Mouse (Mus musculus): Measurements from ENCODE around the gene Irf8. TPM values are rescaled to one million over a fixed set of nuclear protein-coding genes. Genes with fewer than 3 reads are reported as not detected.

Gene Irf8
- 3.6 and 3.9 TPM in 2 replicates for polyA plus RNA-seq (2014; fragmentation: Nextera tagmentation; extraction: Ambion mirVana)

DNA sequence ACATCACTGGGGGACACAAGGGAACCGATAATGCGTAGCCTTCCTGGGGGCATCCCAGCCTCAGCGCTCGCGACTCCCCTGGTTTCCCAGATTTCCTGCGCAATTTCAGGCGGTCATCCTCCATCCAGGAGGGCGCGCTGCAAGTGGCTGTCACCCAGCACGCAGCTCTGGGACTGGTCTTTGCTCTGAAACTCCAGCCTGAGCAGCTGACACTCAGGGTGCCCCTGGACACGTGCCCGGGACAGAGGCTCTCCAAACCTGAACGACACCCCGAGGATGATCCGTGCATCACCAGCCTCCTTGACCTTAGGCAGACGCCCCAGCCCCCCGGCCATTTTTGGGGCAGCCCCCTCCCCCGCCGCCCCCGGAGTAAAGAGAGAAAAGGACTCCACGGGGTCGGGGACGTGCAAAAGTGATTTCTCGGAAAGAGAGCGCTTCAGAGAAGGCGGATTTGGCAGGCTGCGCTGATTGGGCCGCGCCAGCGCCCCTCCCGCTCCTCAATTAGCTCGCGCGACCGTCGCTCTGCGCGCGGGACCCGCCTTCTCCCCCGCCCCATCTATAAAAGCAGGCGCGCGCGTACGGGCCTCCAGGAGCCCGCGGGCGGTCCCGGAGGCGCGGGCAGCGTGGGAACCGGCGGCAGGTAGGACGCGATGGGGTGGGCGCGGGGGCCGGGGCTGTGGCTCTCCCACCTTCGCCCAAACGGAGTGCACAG, at the start of gene Irf8:
Gene Irf8 (plus strand): TSS at position 589 of the 712 bp plus-strand sequence.
- Histone ChIP-seq H3K27me3 (ENCODE audit: control insufficient read depth, insufficient read depth, low read length) (peaks cover 22% of the 10 kb centered on the region), H3K4me1 (replicated peaks; ENCODE audit: control insufficient read depth, insufficient read depth, low read length) (peaks cover 6% of the 10 kb centered on the region; the same call in 1 of the 2 replicates), H3K4me2 (replicated peaks; ENCODE audit: low read depth, low read length) (peak within 1 kb of the TSS; percentile 93), H3K36me3 (ENCODE audit: control insufficient read depth, insufficient read depth, low read length) (no peaks in the 10 kb centered on the region), H3K27ac (ENCODE audit: low read depth, low read length) (no peak within 1 kb of the TSS), H3K9me3 (ENCODE audit: control insufficient read depth, low read length) (no peaks in the 10 kb centered on the region), H3K4me3 (ENCODE audit: low read depth, low read length) (peak within 1 kb of the TSS; percentile 45), H3K9ac (ENCODE audit: low read depth, low read length) (peak within 1 kb of the TSS; percentile 40)
- DNase-seq (ENCODE audit: low spot score): peak; percentile 87
- peak; percentile 84 for ATAC-seq (ENCODE audit: low FRiP score)
- 2% methylated on average over 50 of the region's 62 CpGs for WGBS

DNA sequence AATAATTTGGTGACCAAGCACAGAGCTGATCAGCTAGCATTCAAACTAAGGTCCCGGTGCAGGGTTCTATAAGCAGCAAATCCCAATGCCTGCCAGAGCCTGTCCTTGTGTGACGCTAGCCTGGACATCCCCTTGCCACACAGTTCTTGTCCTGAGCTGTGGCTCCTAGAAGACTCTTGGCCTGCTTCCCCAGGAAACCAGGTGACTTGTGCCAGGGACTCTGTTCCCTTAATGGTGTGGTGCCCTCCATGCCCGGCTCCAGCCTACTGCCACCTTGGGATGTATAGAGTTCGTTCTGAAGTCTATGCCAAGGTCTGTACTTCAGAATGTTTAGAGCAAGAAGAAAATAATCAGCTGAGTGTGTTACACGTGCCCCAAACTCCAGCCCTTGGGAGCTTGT, 49.6 kb upstream of the Irf8 start:
- DNase-seq (ENCODE audit: low spot score): no peak

DNA sequence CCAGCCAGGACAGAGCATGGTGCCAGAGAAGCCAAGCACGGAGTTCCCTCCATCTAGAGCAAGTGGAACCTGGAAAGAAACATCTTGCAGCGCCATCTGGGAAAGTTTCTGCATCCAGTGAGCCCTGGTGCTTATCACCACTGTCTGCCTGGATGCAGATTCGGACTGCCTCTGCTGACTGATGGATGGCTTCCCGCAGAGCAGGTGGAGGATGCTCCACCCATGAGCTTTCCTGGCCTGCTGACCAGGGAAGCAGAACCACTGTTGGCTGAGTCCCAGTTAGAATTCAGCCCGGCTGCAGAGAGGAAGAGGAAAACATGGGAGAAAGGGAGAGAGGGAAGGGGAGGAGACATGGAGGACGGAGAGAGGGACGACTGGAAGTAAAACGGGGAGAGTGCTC, 48.4 kb upstream of the Irf8 start:
- Histone ChIP-seq H3K4me1 (replicated peaks; ENCODE audit: control insufficient read depth, insufficient read depth, low read length) (no peaks in the 10 kb centered on the region), H3K36me3 (ENCODE audit: control insufficient read depth, insufficient read depth, low read length) (no peaks in the 10 kb centered on the region), H3K27ac (ENCODE audit: low read depth, low read length) (no peak overlapping the region), H3K4me2 (replicated peaks; ENCODE audit: low read depth, low read length) (no peak overlapping the region), H3K9ac (ENCODE audit: low read depth, low read length) (no peak overlapping the region), H3K27me3 (ENCODE audit: control insufficient read depth, insufficient read depth, low read length) (no peaks in the 10 kb centered on the region), H3K4me3 (ENCODE audit: low read depth, low read length) (no peak overlapping the region), H3K9me3 (ENCODE audit: control insufficient read depth, low read length) (no peaks in the 10 kb centered on the region)
- DNase-seq (ENCODE audit: low spot score): no peak
- ATAC-seq (ENCODE audit: low FRiP score): no peak
- WGBS: 72% methylated on average over 8 of the region's 8 CpGs

More for the DNA sequence above, 49.6 kb upstream of the Irf8 start:
- no peak for ATAC-seq (ENCODE audit: low FRiP score)
- no peak overlapping the region for H3K4me3 ChIP-seq (ENCODE audit: low read depth, low read length)
- no peak overlapping the region for H3K4me2 ChIP-seq (replicated peaks; ENCODE audit: low read depth, low read length)
- H3K27ac ChIP-seq (ENCODE audit: low read depth, low read length): no peak overlapping the region
- no peaks in the 10 kb centered on the region for H3K27me3 ChIP-seq (ENCODE audit: control insufficient read depth, insufficient read depth, low read length)
- 86% methylated on average over 5 of the region's 5 CpGs for WGBS
- H3K36me3 ChIP-seq (ENCODE audit: control insufficient read depth, insufficient read depth, low read length): no peaks in the 10 kb centered on the region
- no peaks in the 10 kb centered on the region for H3K4me1 ChIP-seq (replicated peaks; ENCODE audit: control insufficient read depth, insufficient read depth, low read length)
- no peaks in the 10 kb centered on the region for H3K9me3 ChIP-seq (ENCODE audit: control insufficient read depth, low read length)
- H3K9ac ChIP-seq (ENCODE audit: low read depth, low read length): no peak overlapping the region

DNA sequence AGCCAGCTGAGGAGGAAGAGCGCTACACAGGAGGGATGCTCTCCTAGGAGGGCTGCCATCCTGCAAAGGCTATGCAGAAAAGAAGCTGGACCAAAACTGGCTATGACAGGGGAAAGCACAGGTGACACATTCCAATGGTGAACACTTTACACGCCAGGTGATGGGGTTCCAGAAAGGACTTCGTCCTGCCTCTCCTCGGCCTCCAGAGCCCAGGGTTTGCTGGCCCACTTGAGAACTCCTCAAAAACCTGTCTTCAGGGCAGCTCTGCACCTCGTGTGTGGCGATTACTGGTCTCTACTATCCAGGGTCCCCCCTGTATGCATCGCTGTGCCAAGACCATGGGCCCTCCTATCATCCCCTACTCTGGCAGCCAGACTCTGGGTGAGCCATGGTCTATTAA, 47.6 kb upstream of the Irf8 start:
- H3K9me3 ChIP-seq (ENCODE audit: control insufficient read depth, low read length): no peaks in the 10 kb centered on the region
- no peak overlapping the region for H3K4me3 ChIP-seq (ENCODE audit: low read depth, low read length)
- H3K27me3 ChIP-seq (ENCODE audit: control insufficient read depth, insufficient read depth, low read length): no peaks in the 10 kb centered on the region
- H3K9ac ChIP-seq (ENCODE audit: low read depth, low read length): no peak overlapping the region
- no peaks in the 10 kb centered on the region for H3K36me3 ChIP-seq (ENCODE audit: control insufficient read depth, insufficient read depth, low read length)
- H3K4me1 ChIP-seq (replicated peaks; ENCODE audit: control insufficient read depth, insufficient read depth, low read length): no peaks in the 10 kb centered on the region
- H3K27ac ChIP-seq (ENCODE audit: low read depth, low read length): no peak overlapping the region
- DNase-seq (ENCODE audit: low spot score) (no peak), ATAC-seq (ENCODE audit: low FRiP score) (no peak)
- 90% methylated on average over 7 of the region's 7 CpGs for WGBS
- no peak overlapping the region for H3K4me2 ChIP-seq (replicated peaks; ENCODE audit: low read depth, low read length)

DNA sequence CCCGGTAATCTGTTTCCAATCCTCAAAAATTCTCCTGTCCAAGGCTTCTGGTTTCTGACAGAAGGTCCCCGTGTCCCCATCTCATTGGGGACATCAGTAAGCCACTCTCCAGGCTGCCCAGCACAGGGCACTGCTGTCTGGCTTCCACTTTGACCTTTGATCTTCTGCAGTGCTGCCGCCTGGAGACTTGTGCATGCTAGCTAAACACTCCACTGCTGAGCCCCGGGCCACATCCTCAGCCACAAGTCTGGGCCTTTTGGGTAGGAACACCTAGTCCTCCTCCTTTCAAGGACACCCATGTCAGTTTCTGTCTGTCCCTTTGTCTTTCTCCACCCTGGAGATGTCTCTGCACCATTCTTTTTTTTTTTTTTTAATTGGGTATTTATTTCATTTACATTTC, 43.2 kb upstream of the Irf8 start:
- no peaks in the 10 kb centered on the region for H3K27me3 ChIP-seq (ENCODE audit: control insufficient read depth, insufficient read depth, low read length)
- H3K9me3 ChIP-seq (ENCODE audit: control insufficient read depth, low read length): no peaks in the 10 kb centered on the region
- WGBS: 61% methylated on average over 4 of the region's 4 CpGs
- H3K4me2 ChIP-seq (replicated peaks; ENCODE audit: low read depth, low read length): no peak overlapping the region
- peaks cover 3% of the 10 kb centered on the region; the same call in 1 of the 2 replicates for H3K4me1 ChIP-seq (replicated peaks; ENCODE audit: control insufficient read depth, insufficient read depth, low read length)
- no peaks in the 10 kb centered on the region for H3K36me3 ChIP-seq (ENCODE audit: control insufficient read depth, insufficient read depth, low read length)
- ATAC-seq (ENCODE audit: low FRiP score): no peak
- DNase-seq (ENCODE audit: low spot score): no peak
- no peak overlapping the region for H3K4me3 ChIP-seq (ENCODE audit: low read depth, low read length)
- no peak overlapping the region for H3K9ac ChIP-seq (ENCODE audit: low read depth, low read length)
- no peak overlapping the region for H3K27ac ChIP-seq (ENCODE audit: low read depth, low read length)

DNA sequence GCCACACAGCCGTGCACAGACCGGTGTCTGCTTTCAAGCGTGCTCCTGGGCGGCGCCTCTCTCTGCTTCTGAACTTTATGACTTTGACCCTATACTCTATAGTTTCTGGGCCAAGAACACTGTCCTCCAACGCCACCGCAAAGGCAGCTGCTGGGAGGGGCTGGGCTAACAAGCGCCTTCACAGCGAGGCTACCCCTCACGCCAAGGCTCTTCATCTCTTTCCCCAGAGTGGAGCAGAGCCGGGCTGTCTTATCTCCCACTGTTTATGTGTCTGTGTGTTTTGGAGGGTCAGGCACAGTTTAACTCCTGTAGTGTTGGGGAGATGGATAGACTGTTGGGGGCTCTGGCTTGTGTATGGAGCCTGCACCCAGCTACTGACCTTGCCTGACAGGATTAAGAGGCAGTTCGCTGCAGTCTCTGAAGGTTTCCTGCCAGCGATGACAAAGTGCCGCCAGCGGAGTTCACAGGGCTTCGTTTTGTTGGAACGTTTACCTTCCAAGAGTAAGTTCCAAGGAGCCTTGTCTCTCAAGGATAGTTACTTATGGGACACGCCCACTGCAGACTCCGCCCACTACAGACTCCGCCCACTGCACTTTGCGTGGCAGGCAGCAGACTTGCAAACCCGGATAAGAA, 42.2 kb upstream of the Irf8 start:
- no peak overlapping the region for H3K9ac ChIP-seq (ENCODE audit: low read depth, low read length)
- ATAC-seq (ENCODE audit: low FRiP score): no peak
- no peak overlapping the region for H3K4me2 ChIP-seq (replicated peaks; ENCODE audit: low read depth, low read length)
- H3K4me3 ChIP-seq (ENCODE audit: low read depth, low read length): no peak overlapping the region
- peaks cover 3% of the 10 kb centered on the region; the same call in 1 of the 2 replicates for H3K4me1 ChIP-seq (replicated peaks; ENCODE audit: control insufficient read depth, insufficient read depth, low read length)
- no peaks in the 10 kb centered on the region for H3K36me3 ChIP-seq (ENCODE audit: control insufficient read depth, insufficient read depth, low read length)
- peak; percentile 31 for DNase-seq (ENCODE audit: low spot score)
- no peak overlapping the region for H3K27ac ChIP-seq (ENCODE audit: low read depth, low read length)
- 56% methylated on average over 22 of the region's 22 CpGs for WGBS
- H3K27me3 ChIP-seq (ENCODE audit: control insufficient read depth, insufficient read depth, low read length): no peaks in the 10 kb centered on the region
- H3K9me3 ChIP-seq (ENCODE audit: control insufficient read depth, low read length): no peaks in the 10 kb centered on the region

DNA sequence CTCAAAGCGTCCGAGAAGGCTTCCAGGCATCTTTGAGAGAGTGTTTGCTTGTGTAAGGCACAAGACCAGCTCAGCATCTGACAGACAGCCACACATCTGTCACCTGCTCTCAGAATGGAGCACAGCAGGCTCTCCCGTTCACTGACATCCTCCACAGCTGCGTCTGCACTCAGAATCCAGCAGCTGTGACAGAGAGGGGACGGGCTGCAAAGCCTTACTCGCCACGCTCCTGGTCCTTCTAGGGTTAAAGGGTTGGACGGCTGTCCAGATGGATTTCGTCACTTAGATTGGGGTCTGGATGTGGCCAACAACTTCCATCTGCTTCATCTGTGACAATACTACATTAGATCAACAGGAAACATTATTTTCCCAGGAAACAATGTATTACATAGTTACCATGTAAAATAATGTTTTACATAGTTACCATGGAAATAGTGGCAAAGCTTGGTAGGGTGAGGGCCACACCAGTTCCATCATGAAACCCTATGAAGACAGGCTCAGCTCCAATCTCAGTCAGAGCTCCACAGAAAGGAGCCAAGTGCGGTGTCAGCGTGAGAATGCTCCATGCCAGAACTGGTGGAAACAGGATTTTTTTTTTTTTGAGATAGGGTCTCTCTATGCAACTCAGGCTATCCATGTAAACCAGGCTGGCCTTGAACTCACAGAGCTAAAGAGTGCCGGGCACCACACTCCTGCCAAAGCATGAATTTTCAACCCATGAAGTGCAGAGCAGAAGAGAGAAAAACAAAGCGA, 39.6 kb upstream of the Irf8 start:
- no peak overlapping the region for H3K4me2 ChIP-seq (replicated peaks; ENCODE audit: low read depth, low read length)
- H3K9me3 ChIP-seq (ENCODE audit: control insufficient read depth, low read length): no peaks in the 10 kb centered on the region
- H3K27ac ChIP-seq (ENCODE audit: low read depth, low read length): no peak overlapping the region
- peak; percentile 26 for DNase-seq (ENCODE audit: low spot score)
- no peaks in the 10 kb centered on the region for H3K27me3 ChIP-seq (ENCODE audit: control insufficient read depth, insufficient read depth, low read length)
- no peaks in the 10 kb centered on the region for H3K36me3 ChIP-seq (ENCODE audit: control insufficient read depth, insufficient read depth, low read length)
- peaks cover 3% of the 10 kb centered on the region; the same call in 1 of the 2 replicates for H3K4me1 ChIP-seq (replicated peaks; ENCODE audit: control insufficient read depth, insufficient read depth, low read length)
- no peak overlapping the region for H3K4me3 ChIP-seq (ENCODE audit: low read depth, low read length)
- WGBS: 63% methylated on average over 13 of the region's 13 CpGs
- ATAC-seq (ENCODE audit: low FRiP score): no peak
- H3K9ac ChIP-seq (ENCODE audit: low read depth, low read length): no peak overlapping the region

DNA sequence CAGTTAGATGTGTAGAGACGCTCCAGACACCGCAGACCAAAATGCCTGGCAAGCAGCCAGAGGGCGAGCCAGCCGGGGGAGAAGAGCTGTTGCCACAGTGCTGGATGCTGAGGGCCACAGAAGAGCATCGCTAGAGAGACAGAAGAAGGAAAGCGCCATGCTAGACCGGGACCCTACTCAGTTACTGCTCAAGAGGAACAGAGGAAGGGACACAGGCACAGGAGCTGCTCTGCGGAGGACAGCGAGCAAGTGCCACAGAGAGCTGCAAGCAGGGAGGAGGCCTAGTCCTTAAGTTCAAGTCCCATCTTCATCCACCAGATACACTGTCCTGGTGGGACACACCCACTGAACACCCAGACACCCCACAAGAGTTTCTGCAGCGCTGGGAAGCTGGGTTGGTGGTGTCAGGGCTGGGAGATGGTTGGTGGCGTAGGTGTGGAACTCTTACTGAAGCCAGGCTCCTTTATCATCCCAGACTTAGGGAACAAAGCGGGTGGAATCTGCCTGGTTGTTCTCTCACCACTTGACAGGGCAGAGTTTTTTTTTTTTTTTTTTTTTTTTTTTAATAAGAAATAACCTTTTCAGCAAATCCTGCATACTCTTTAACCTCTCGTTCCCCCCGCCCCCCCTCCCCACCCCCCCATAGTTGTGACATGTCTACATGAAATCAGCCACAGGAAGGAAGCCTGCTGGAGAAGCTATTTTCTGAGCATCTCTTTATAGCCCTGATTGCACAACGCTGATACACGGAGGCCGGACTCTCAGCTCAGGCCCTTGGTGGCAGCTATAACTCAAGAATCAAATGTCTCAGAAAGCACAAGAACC, 38.8 kb upstream of the Irf8 start:
- Histone ChIP-seq H3K27me3 (ENCODE audit: control insufficient read depth, insufficient read depth, low read length) (no peaks in the 10 kb centered on the region), H3K9me3 (ENCODE audit: control insufficient read depth, low read length) (no peaks in the 10 kb centered on the region), H3K4me3 (ENCODE audit: low read depth, low read length) (no peak overlapping the region), H3K9ac (ENCODE audit: low read depth, low read length) (no peak overlapping the region), H3K4me1 (replicated peaks; ENCODE audit: control insufficient read depth, insufficient read depth, low read length) (peaks cover 3% of the 10 kb centered on the region; the same call in 1 of the 2 replicates), H3K36me3 (ENCODE audit: control insufficient read depth, insufficient read depth, low read length) (no peaks in the 10 kb centered on the region), H3K4me2 (replicated peaks; ENCODE audit: low read depth, low read length) (no peak overlapping the region), H3K27ac (ENCODE audit: low read depth, low read length) (no peak overlapping the region)
- 89% methylated on average over 17 of the region's 17 CpGs for WGBS
- DNase-seq (ENCODE audit: low spot score) (no peak), ATAC-seq (ENCODE audit: low FRiP score) (no peak)

All from hindbrain, embryonic 11.5 days (tissue).